ENCODE assay signal across 16 mouse cellular contexts in genomic region chr7:89391831-89392230, GRCm38 (mm10). TPM values are rescaled to one million over a fixed set of nuclear protein-coding genes. Genes with fewer than 3 reads are reported as not detected.
A peak's percentile ranks its signal among the peaks of the same experiment; 100 is the strongest.
DNase-seq lines count a peak whose midpoint lies in the region; ATAC-seq and TF ChIP-seq lines count a peak whose summit lies in the region.
"Had no signal": no experiment of that assay in that cellular context is flagged by ENCODE, and none has a peak within 500 bp of the region (broad histone marks: within the 10 kb centered on the region; RNA-seq: fewer than 3 reads in every experiment).

No protein-coding gene starts in this region.

- no peak for TF ChIP-seq CTCF in gastrocnemius, adult 2 months (IDR thresholded peaks at IDR 0.05)

- 86% methylated on average over 4 of the region's 4 CpGs for WGBS in hindbrain, embryonic 14.5 days
- WGBS in hindbrain, embryonic 12.5 days = 88% methylated on average over 4 of the region's 4 CpGs
- WGBS in liver, embryonic 15.5 days (ENCODE audit: insufficient replicate concordance) = 51% methylated on average over 4 of the region's 4 CpGs

- H3K27me3 ChIP-seq in hindbrain, embryonic 14.5 days (ENCODE audit: control insufficient read depth, insufficient read depth, low read length) = no peaks in the 10 kb centered on the region
- H3K27me3 ChIP-seq in hindbrain, embryonic 12.5 days = no peaks in the 10 kb centered on the region
- no peaks in the 10 kb centered on the region for H3K27me3 ChIP-seq in liver, embryonic 15.5 days
- H3K27me3 ChIP-seq: limb, embryonic 13.5 days; lung, embryonic 15.5 days had no signal

- H3K9ac ChIP-seq in hindbrain, embryonic 14.5 days = no peak overlapping the region
- H3K9ac ChIP-seq in hindbrain, embryonic 12.5 days = no peak overlapping the region
- no peak overlapping the region for H3K9ac ChIP-seq in liver, embryonic 15.5 days
- H3K9ac ChIP-seq: limb, embryonic 13.5 days; lung, embryonic 15.5 days had no signal

- no peak for ATAC-seq in hindbrain, embryonic 14.5 days (ENCODE audit: low FRiP score)
- no peak for ATAC-seq in hindbrain, embryonic 12.5 days (ENCODE audit: low FRiP score)
- ATAC-seq in liver, embryonic 15.5 days (ENCODE audit: insufficient read depth) = peak; percentile 44; the same call in 1 of the 2 replicates
- ATAC-seq: inflammation-experienced regulatory T-cells, adult 6 months; midbrain, embryonic 16.5 days had no signal

- no peak overlapping the region for H3K4me2 ChIP-seq in hindbrain, embryonic 14.5 days (replicated peaks)
- H3K4me2 ChIP-seq in hindbrain, embryonic 12.5 days (replicated peaks) = no peak overlapping the region
- H3K4me2 ChIP-seq in liver, embryonic 15.5 days = no peak overlapping the region
- H3K4me2 ChIP-seq: limb, embryonic 13.5 days; lung, embryonic 15.5 days had no signal

- H3K4me1 ChIP-seq in hindbrain, embryonic 14.5 days (replicated peaks; ENCODE audit: control insufficient read depth, insufficient read depth, low read length) = no peaks in the 10 kb centered on the region
- no peaks in the 10 kb centered on the region for H3K4me1 ChIP-seq in hindbrain, embryonic 12.5 days
- peaks cover 4% of the 10 kb centered on the region; the same call in 1 of the 2 replicates for H3K4me1 ChIP-seq in liver, embryonic 15.5 days (replicated peaks)
- H3K4me1 ChIP-seq: hindbrain, embryonic 10.5 days had no signal

- peak overlapping the region; percentile 71 for H3K27ac ChIP-seq in gastrocnemius, adult 2 months
- no peak overlapping the region for H3K27ac ChIP-seq in hindbrain, embryonic 14.5 days
- no peak overlapping the region for H3K27ac ChIP-seq in hindbrain, embryonic 12.5 days
- H3K27ac ChIP-seq in liver, embryonic 15.5 days (replicated peaks) = no peak overlapping the region
- H3K27ac ChIP-seq: hindbrain, embryonic 10.5 days; limb, embryonic 13.5 days; lung, embryonic 15.5 days had no signal

- DNase-seq in gastrocnemius, adult 2 months = peak; percentile 22
- DNase-seq in gastrocnemius, adult 18-20 months (ENCODE audit: low spot score) = no peak
- DNase-seq in hindbrain, embryonic 14.5 days (ENCODE audit: low spot score) = peak; percentile 16
- peak; percentile 9 for DNase-seq in ES-CJ7 (ENCODE audit: low read depth, low spot score)
- DNase-seq in layer of hippocampus, adult 18-20 months (ENCODE audit: low spot score in 2 of 2) = no peak
- no peak for DNase-seq in spleen, postnatal 14 days (ENCODE audit: low spot score in 2 of 2)
- DNase-seq: cerebellum, postnatal 25 days; retina, postnatal 1 day; right cerebral cortex, postnatal 4 days had no signal

- no peaks in the 10 kb centered on the region for H3K9me3 ChIP-seq in hindbrain, embryonic 14.5 days (ENCODE audit: control insufficient read depth, low read length)
- H3K9me3 ChIP-seq in hindbrain, embryonic 12.5 days (replicated peaks) = no peaks in the 10 kb centered on the region
- H3K9me3 ChIP-seq in liver, embryonic 15.5 days (replicated peaks) = no peaks in the 10 kb centered on the region
- H3K9me3 ChIP-seq: hindbrain, embryonic 10.5 days; limb, embryonic 13.5 days; lung, embryonic 15.5 days had no signal

- H3K4me3 ChIP-seq in gastrocnemius, adult 2 months = peak overlapping the region; percentile 35
- no peak overlapping the region for H3K4me3 ChIP-seq in hindbrain, embryonic 14.5 days (replicated peaks; ENCODE audit: low read length)
- H3K4me3 ChIP-seq in hindbrain, embryonic 12.5 days = no peak overlapping the region
- H3K4me3 ChIP-seq in liver, embryonic 15.5 days (replicated peaks) = no peak overlapping the region
- H3K4me3 ChIP-seq: hindbrain, embryonic 10.5 days; limb, embryonic 13.5 days; lung, embryonic 15.5 days had no signal

- no peaks in the 10 kb centered on the region for H3K36me3 ChIP-seq in hindbrain, embryonic 14.5 days (replicated peaks; ENCODE audit: control insufficient read depth, insufficient read depth)
- no peaks in the 10 kb centered on the region for H3K36me3 ChIP-seq in hindbrain, embryonic 12.5 days
- no peaks in the 10 kb centered on the region for H3K36me3 ChIP-seq in liver, embryonic 15.5 days (replicated peaks)
- H3K36me3 ChIP-seq: hindbrain, embryonic 10.5 days; limb, embryonic 13.5 days; lung, embryonic 15.5 days had no signal

- intact Hi-C loops in gastrocnemius, adult 2 months (cut with DNase I) = no loop called here

RNA-seq across cellular contexts. Expression of gene Tmem135, which starts 12.2 kb away (rescaled TPM):
- 10 to 100 TPM; 13.2 to 19.6 TPM for total RNA-seq in gastrocnemius, adult 2 months (2021)
- 10 to 100 TPM; 16.4 to 17.1 TPM for total RNA-seq in gastrocnemius, adult 18-20 months (2021)
- polyA plus RNA-seq in hindbrain, embryonic 14.5 days (2014; fragmentation: Nextera tagmentation; extraction: Ambion mirVana) = 30.9 and 32.7 TPM in 2 replicates
- polyA plus RNA-seq in hindbrain, embryonic 12.5 days (2016; fragmentation: Nextera tagmentation; extraction: Ambion mirVana) = 21.9 and 22.8 TPM in 2 replicates
- 15.3 and 16.4 TPM in 2 replicates for polyA plus RNA-seq in liver, embryonic 15.5 days (2015; fragmentation: Nextera tagmentation; extraction: Ambion mirVana)
- 10 to 100 TPM; 62.7 to 70.0 TPM for total RNA-seq in layer of hippocampus, adult 18-20 months (2021)

RNA-seq across cellular contexts. Expression of gene Fzd4, which starts 12.3 kb away (rescaled TPM):
- 10 to 100 TPM; 30.6 to 32.4 TPM for total RNA-seq in gastrocnemius, adult 2 months (2021)
- 10 to 100 TPM; 19.9 to 33.3 TPM for total RNA-seq in gastrocnemius, adult 18-20 months (2021)
- 3.2 and 4.1 TPM in 2 replicates for polyA plus RNA-seq in hindbrain, embryonic 14.5 days (2014; fragmentation: Nextera tagmentation; extraction: Ambion mirVana)
- polyA plus RNA-seq in hindbrain, embryonic 12.5 days (2016; fragmentation: Nextera tagmentation; extraction: Ambion mirVana) = 4.6 and 5.9 TPM in 2 replicates
- polyA plus RNA-seq in liver, embryonic 15.5 days (2015; fragmentation: Nextera tagmentation; extraction: Ambion mirVana) = 1.9 and 2.4 TPM in 2 replicates
- 1 to 10 TPM; 6.1 to 7.6 TPM for total RNA-seq in layer of hippocampus, adult 18-20 months (2021)
- polyA plus RNA-seq: inflammation-experienced regulatory T-cells, adult 6 months had no signal

Comparison
In these comparisons a context has a peak if more than half of its experiments do, and no peak if none do; other contexts are left out.
1. DNase-seq: peak in gastrocnemius, adult 2 months (single experiment), hindbrain, embryonic 14.5 days (single experiment) and ES-CJ7 (single experiment); none in gastrocnemius, adult 18-20 months (single experiment), layer of hippocampus, adult 18-20 months (0 of 2) and spleen, postnatal 14 days (0 of 2).